Mouse (Mus musculus) midbrain, postnatal 0 days (tissue): Measurements from ENCODE around the gene Mpdu1. TPM values are rescaled to one million over a fixed set of nuclear protein-coding genes. Genes with fewer than 3 reads are reported as not detected.

Experiments
- ATAC-seq: fragments of 200-750 bp; cut with Nextera tagmentation; 2 replicates; pipeline ENCODE4 v1.8.0; 2017; ENCODE audit warnings: moderate number of reproducible peaks, mild to moderate bottlenecking, moderate TSS enrichment, moderate library complexity; ENCODE audit not compliant: low FRiP score
- DNase-seq: peaks from one replicate; pipeline ENCODE4 v3.0.0-alpha.2; 2015; ENCODE audit warnings: low spot score
- H3K27ac ChIP-seq: fragments of 300-500 bp; sonication (generic); 2 replicates; pipeline ENCODE4 v1.5.1; 2014; ENCODE audit warnings: low read depth, mild to moderate bottlenecking, low read length, mixed read lengths
- H3K27me3 ChIP-seq: fragments of 300-500 bp; sonication (generic); 2 replicates; pipeline ENCODE4 v1.6.1; 2014; ENCODE audit warnings: low read length, control low read depth, mixed read lengths; ENCODE audit not compliant: insufficient read depth
- H3K36me3 ChIP-seq: fragments of 300-500 bp; sonication (generic); 2 replicates; pipeline ENCODE4 v1.6.1; 2014; ENCODE audit warnings: low read length, control low read depth, mixed read lengths; ENCODE audit not compliant: insufficient read depth
- H3K4me1 ChIP-seq: fragments of 300-500 bp; sonication (generic); 2 replicates; pipeline ENCODE4 v1.6.1; 2014; ENCODE audit warnings: mild to moderate bottlenecking, control low read depth, antibody characterized with exemption, low read length, mixed read lengths; ENCODE audit not compliant: insufficient read depth
- H3K4me2 ChIP-seq: fragments of 300-500 bp; sonication (generic); 2 replicates; pipeline ENCODE4 v1.6.1; 2014; ENCODE audit warnings: low read depth, mild to moderate bottlenecking, low read length, mixed read lengths; ENCODE audit not compliant: poor library complexity, severe bottlenecking
- H3K4me3 ChIP-seq: fragments of 300-500 bp; sonication (generic); 2 replicates; pipeline ENCODE4 v1.5.1; 2014; ENCODE audit warnings: low read depth, mild to moderate bottlenecking, low read length, moderate library complexity
- H3K9ac ChIP-seq: fragments of 300-500 bp; sonication (generic); replicated peaks from 2 replicates; pipeline ENCODE4 v1.6.1; 2014; ENCODE audit warnings: mild to moderate bottlenecking, low read length, moderate library complexity, mixed read lengths; ENCODE audit not compliant: poor library complexity, severe bottlenecking
- H3K9me3 ChIP-seq: fragments of 300-500 bp; sonication (generic); 2 replicates; pipeline ENCODE4 v1.6.1; 2016; ENCODE audit warnings: low read length, control low read depth
- CTCF ChIP-seq: IDR thresholded peaks from 2 replicates; pipeline ENCODE4 v1.5.1; 2016; ENCODE audit warnings: antibody characterized with exemption, mild to moderate bottlenecking
- whole genome bisulfite sequencing: fragments of 180-500 bp; shearing (Covaris S2); extraction: QIAGEN DNeasy Blood & Tissue Kit; methylation state at CpG from one replicate; pipeline ENCODE4 v1.1.7; 2014; 5-methylcytosine and 5-hydroxymethylcytosine counted together
- polyA plus RNA-seq: library from polyadenylated mRNA; unstranded; fragments of >200 nt; fragmentation: Nextera tagmentation; extraction: Ambion mirVana; gene quantifications from 2 replicates; pipeline ENCODE4 v1.2.1, GENCODE M21; 2015
- total RNA-seq: library from RNA; depleted of rRNA; stranded (reverse); fragments of >200 nt; gene quantifications from 2 replicates; pipeline ENCODE4 v1.2.3, GENCODE M21; 2014

Gene Mpdu1
- total and polyA plus RNA-seq, 2 experiments from 2014 or later, result 118 to 278 TPM

GRCm38 (mm10) chr11:69699595-69699994, 37.2 kb upstream of the Mpdu1 start:
- no peak for ATAC-seq
- H3K27ac ChIP-seq, result no peak overlapping the region
- no peaks in the 10 kb centered on the region for H3K36me3 ChIP-seq
- H3K4me2 ChIP-seq, result no peak overlapping the region
- DNase-seq, result no peak
- no peak overlapping the region for H3K4me3 ChIP-seq
- 74% methylated on average over 1 of the region's 1 CpGs for WGBS
- TF ChIP-seq CTCF, result no peak
- H3K9me3 ChIP-seq, result no peaks in the 10 kb centered on the region
- H3K9ac ChIP-seq, result no peak overlapping the region
- no peaks in the 10 kb centered on the region for H3K27me3 ChIP-seq
- H3K4me1 ChIP-seq, result peaks cover 5% of the 10 kb centered on the region; the same call in 1 of the 2 replicates

DNA sequence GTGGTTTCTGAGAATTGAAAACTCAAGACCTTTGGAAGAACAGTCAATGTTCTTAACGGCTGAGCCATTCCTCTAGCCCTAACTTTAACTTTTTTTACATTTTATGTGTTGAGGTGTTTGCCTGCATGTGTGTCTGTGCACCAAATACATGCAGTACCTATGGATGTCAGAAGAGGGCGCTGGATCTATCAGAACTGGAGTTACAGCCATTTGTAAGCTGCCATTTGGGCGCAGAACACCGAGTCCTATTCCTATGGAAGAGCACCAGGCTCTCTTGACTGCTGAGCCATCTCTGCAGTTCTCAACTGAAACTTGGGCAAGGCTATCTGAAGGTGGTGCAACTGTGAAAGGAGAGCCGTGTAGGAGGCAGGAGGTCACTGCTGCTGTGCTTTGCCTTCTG, 36.1 kb upstream of the Mpdu1 start:
- H3K4me1 ChIP-seq, result peaks cover 5% of the 10 kb centered on the region; the same call in 1 of the 2 replicates
- no peak for ATAC-seq
- WGBS, result 74% methylated on average over 5 of the region's 5 CpGs

DNA sequence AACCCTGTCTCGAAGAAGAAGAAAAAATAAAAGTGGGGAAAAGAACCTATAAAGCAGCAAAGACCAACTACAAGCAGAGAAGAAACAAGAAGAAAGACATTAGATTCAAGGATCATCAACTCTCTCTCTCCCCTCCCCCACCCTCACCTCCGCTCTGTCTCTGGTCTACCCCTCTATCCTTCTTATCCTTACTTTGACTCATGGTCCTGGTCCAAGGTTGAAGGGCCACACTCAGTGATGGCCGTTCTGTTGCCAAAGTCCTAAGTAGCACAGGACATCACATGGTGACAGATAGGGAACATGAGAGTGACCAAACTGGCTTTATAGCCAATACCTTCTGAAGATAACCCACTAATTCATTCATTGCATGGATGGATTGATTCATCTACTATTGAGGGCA, 35.0 kb upstream of the Mpdu1 start:
- Histone ChIP-seq H3K4me2 (no peak overlapping the region), H3K4me1 (peaks cover 5% of the 10 kb centered on the region; the same call in 1 of the 2 replicates), H3K9ac (no peak overlapping the region), H3K27me3 (no peaks in the 10 kb centered on the region), H3K4me3 (no peak overlapping the region), H3K36me3 (no peaks in the 10 kb centered on the region), H3K9me3 (no peaks in the 10 kb centered on the region), H3K27ac (no peak overlapping the region)
- TF ChIP-seq CTCF, result no peak
- DNase-seq (no peak), ATAC-seq (no peak)
- 89% methylated on average over 3 of the region's 3 CpGs for WGBS

More for the DNA sequence above, 36.1 kb upstream of the Mpdu1 start:
- TF ChIP-seq CTCF, result peak; percentile 37
- no peaks in the 10 kb centered on the region for H3K9me3 ChIP-seq
- H3K36me3 ChIP-seq, result no peaks in the 10 kb centered on the region
- no peak for DNase-seq
- H3K4me2 ChIP-seq, result no peak overlapping the region
- H3K4me3 ChIP-seq, result no peak overlapping the region
- no peak overlapping the region for H3K27ac ChIP-seq
- no peaks in the 10 kb centered on the region for H3K27me3 ChIP-seq
- no peak overlapping the region for H3K9ac ChIP-seq

DNA sequence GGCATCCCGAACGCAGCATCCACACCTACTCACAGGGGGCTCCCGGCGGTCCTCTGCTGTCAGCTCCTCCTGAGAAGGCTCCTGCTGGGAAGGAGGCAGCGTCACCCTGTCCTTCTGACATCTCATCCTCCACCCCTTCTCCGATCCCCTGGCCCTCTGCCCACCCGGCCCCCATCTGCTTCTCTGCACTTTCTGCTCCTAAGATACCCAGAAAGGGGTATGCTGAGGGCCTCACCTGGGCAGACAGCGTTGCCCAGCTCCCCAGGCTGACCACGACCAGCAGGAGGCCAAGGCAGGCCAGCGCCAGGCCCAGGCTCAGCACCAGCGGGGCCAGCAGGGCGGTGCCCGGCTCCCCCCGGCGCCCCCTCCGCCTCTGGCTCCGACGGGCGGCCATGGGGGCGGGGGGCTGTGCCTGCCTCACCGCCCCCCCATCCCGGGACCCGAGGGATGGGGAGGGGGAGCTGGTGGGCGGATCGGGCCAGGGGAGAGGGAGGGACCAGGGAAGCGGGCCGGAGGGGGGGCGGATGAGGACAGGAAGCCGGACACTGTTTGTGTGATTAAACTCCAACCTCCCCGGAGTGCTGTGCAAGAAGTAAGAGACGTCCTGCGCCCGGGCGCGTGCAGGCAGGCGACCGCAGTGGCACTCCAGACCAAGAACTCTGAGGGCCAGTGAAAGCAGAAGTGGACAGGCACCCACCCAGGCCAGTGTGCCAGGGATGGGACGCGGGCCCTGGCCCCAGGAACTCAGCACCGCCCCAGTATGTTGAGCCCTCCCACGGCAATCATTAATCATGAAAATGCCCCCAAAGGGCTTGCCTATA, 33.1 kb upstream of the Mpdu1 start, which contains the start of the genes Tnfsf12 and Tnfsfm13:
TSS of gene Tnfsf12 (minus strand) at position 489 of the 821 bp plus-strand sequence.
TSS of gene Tnfsfm13 (minus strand) at position 738 of the 821 bp plus-strand sequence.
- Histone ChIP-seq H3K36me3 (no peaks in the 10 kb centered on the region), H3K9ac (peak within 1 kb of the TSS; percentile 73), H3K9me3 (no peaks in the 10 kb centered on the region), H3K4me1 (peaks cover 5% of the 10 kb centered on the region; the same call in 1 of the 2 replicates), H3K27ac (0 out of 2 replicates have a peak within 1 kb of the TSS, but pooled peaks have one; percentile 3), H3K4me3 (peak within 1 kb of the TSS; percentile 45), H3K27me3 (no peaks in the 10 kb centered on the region), H3K4me2 (peak within 1 kb of the TSS; percentile 97)
- WGBS, result 2% methylated on average over 35 of the region's 41 CpGs
- ATAC-seq, result peak; percentile 56; the same call in 1 of the 2 replicates
- peak; percentile 20 for DNase-seq
- TF ChIP-seq CTCF, result peak; percentile 27; the same call in 1 of the 2 replicates

GRCm38 (mm10) chr11:69695046-69695360, 32.6 kb upstream of the Mpdu1 start:
- Histone ChIP-seq H3K9ac (peak overlapping the region; percentile 73), H3K27me3 (no peaks in the 10 kb centered on the region), H3K9me3 (no peaks in the 10 kb centered on the region), H3K36me3 (no peaks in the 10 kb centered on the region), H3K4me2 (peak overlapping the region; percentile 97), H3K4me3 (peak overlapping the region; percentile 45; the same call in 1 of the 2 replicates), H3K4me1 (peaks cover 5% of the 10 kb centered on the region; the same call in 1 of the 2 replicates), H3K27ac (no peak overlapping the region)
- no peak for TF ChIP-seq CTCF
- 24% methylated on average over 6 of the region's 6 CpGs for WGBS
- ATAC-seq, result no peak
- DNase-seq, result no peak

GRCm38 (mm10) chr11:69693421-69693965, 31.1 kb upstream of the Mpdu1 start:
- Histone ChIP-seq H3K36me3 (no peaks in the 10 kb centered on the region), H3K27ac (no peak overlapping the region), H3K4me2 (no peak overlapping the region), H3K4me3 (no peak overlapping the region), H3K9ac (no peak overlapping the region), H3K4me1 (peaks cover 5% of the 10 kb centered on the region; the same call in 1 of the 2 replicates), H3K27me3 (no peaks in the 10 kb centered on the region), H3K9me3 (no peaks in the 10 kb centered on the region)
- no peak for TF ChIP-seq CTCF
- DNase-seq, result no peak
- 50% methylated on average over 11 of the region's 11 CpGs for WGBS
- no peak for ATAC-seq
